Mouse (Mus musculus) C2C12 (cell line): ENCODE data around the gene Slc7a15. TPM values are rescaled to one million over a fixed set of nuclear protein-coding genes. Genes with fewer than 3 reads are reported as not detected.

Source experiments
- H3K27me3 ChIP-seq: one replicate; pipeline ENCODE4 v1.6.1; 2011; ENCODE audit not compliant: control insufficient read depth, insufficient read depth, insufficient read length
- H3K36me3 ChIP-seq: one replicate; pipeline ENCODE4 v1.6.1; 2011; ENCODE audit not compliant: control insufficient read depth, insufficient read depth
- H3K4me3 ChIP-seq: one replicate; pipeline ENCODE4 v1.5.1; 2011; ENCODE audit warnings: mild to moderate bottlenecking, control low read depth; ENCODE audit not compliant: poor library complexity, insufficient read depth, severe bottlenecking
- H3K79me2 ChIP-seq: one replicate; pipeline ENCODE4 v1.6.1; 2011; ENCODE audit not compliant: control insufficient read depth, insufficient read depth
- H3K79me3 ChIP-seq: one replicate; pipeline ENCODE4 v1.6.1; 2011; ENCODE audit warnings: low read depth, control low read depth
- H3ac ChIP-seq: one replicate; pipeline ENCODE3; 2011; ENCODE audit warnings: low read depth; ENCODE audit not compliant: control insufficient read depth, insufficient read length
- CEBPB ChIP-seq: IDR thresholded peaks from one replicate; pipeline ENCODE4 v1.6.1; 2011; ENCODE audit warnings: low read depth, mild to moderate bottlenecking, control low read depth, moderate library complexity
- CTCF ChIP-seq: IDR thresholded peaks from one replicate; pipeline ENCODE4 v1.5.1; 2011; ENCODE audit not compliant: control insufficient read depth, insufficient read depth, insufficient read length
- FOSL1 ChIP-seq: IDR thresholded peaks from one replicate; pipeline ENCODE4 v1.8.0; 2011; ENCODE audit warnings: mild to moderate bottlenecking, low read length; ENCODE audit not compliant: poor library complexity, insufficient read depth, severe bottlenecking
- MAX ChIP-seq: IDR thresholded peaks from one replicate; pipeline ENCODE4 v1.6.1; 2011; ENCODE audit warnings: mild to moderate bottlenecking, control low read depth
- MYOD1 ChIP-seq: IDR thresholded peaks from one replicate; pipeline ENCODE4 v1.6.1; 2011; ENCODE audit warnings: low read depth; ENCODE audit not compliant: control insufficient read depth, insufficient read length
- MYOG ChIP-seq: IDR thresholded peaks from one replicate; pipeline ENCODE4 v1.6.1; 2011; ENCODE audit not compliant: control insufficient read depth, insufficient read length; ENCODE audit errors: extremely low read depth
- USF1 ChIP-seq: IDR thresholded peaks from one replicate; pipeline ENCODE4 v1.6.1; 2011; ENCODE audit warnings: low read depth, mild to moderate bottlenecking, control low read depth, moderate library complexity
- polyA plus RNA-seq: library from polyadenylated mRNA; unstranded; fragments of >200 nt; fragmentation: generic; extraction: Trizol; gene quantifications from one replicate; pipeline ENCODE4 v1.2.1, GENCODE M21; 2012; ENCODE audit warnings: missing spikeins

Gene Slc7a15
- polyA plus RNA-seq, 1 experiment: not detected

DNA sequence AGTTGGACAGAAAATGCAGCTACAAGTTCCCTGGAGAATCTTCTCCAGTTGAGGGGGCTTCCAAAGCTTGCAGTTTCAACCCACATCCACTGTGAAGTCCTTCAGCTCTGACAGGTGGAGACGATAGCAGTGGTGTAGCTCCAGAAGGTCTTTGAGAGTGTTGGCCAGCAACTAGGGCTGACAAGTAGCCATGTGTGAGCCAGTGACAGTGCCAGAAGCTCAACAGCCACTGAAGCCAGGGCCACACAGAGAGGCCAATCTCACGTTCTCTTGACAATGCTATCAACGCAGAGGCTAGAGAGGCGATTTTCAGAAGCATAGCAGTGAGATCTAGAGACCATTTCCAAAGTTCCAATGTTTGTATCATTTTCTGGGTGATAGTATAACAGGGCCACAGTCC lies 56.5 kb downstream of the Slc7a15 start:
- TF ChIP-seq CEBPB: no peak
- no peak for TF ChIP-seq MAX
- no peak for TF ChIP-seq FOSL1
- no peak for TF ChIP-seq USF1
- no peak for TF ChIP-seq CTCF
- no peak for TF ChIP-seq MYOD1
- no peak for TF ChIP-seq MYOG
- no peak overlapping the region for H3ac ChIP-seq
- no peaks in the 10 kb centered on the region for H3K27me3 ChIP-seq
- no peaks in the 10 kb centered on the region for H3K79me3 ChIP-seq
- H3K36me3 ChIP-seq: no peaks in the 10 kb centered on the region
- no peaks in the 10 kb centered on the region for H3K79me2 ChIP-seq
- no peak overlapping the region for H3K4me3 ChIP-seq

DNA sequence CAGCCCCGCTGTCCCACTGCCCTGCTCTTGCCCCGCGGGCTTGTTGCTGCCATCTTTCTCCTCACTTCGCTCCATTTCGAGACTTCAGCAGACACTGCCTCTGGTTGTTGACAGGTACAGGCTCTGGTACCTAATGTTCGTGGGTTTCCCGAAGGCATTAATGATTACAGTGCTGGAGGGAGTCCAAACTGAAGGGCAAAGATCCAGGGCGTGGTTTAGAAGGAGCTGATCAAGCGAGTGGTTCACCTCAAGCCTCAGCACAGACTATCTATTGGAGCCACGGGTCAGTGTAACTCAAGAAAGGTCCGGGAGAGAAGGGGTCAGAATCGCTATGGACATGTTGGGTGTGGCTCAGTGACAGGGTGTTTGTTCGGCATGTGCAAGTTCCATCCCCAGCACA lies 59.4 kb downstream of the Slc7a15 start:
- H3K36me3 ChIP-seq: no peaks in the 10 kb centered on the region
- H3K27me3 ChIP-seq: no peaks in the 10 kb centered on the region
- no peaks in the 10 kb centered on the region for H3K79me3 ChIP-seq
- no peaks in the 10 kb centered on the region for H3K79me2 ChIP-seq
- no peak overlapping the region for H3K4me3 ChIP-seq
- TF ChIP-seq CEBPB (no peak), USF1 (no peak), MYOG (no peak), CTCF (no peak), MYOD1 (no peak), MAX (no peak), FOSL1 (no peak)
- no peak overlapping the region for H3ac ChIP-seq

DNA sequence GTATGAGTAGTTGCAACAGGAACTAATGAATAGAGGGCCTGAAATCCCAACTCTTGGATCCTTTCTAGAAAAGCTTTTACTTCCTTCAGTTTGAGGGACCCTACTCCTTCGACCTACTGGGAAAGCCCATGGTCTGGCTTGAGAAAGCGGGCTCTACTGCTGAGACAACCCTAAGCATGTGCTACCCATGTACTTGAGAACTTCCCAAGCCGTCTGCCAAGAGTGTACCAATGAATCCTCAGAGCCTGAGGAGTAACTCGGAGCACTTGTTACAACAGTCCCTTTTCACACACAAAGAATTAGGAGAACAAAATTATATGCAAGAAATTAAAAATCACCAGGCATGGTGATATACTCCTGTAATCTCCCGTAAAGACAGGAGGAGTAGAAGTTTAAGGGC lies 61.6 kb downstream of the Slc7a15 start:
- Histone ChIP-seq H3K79me2 (no peaks in the 10 kb centered on the region), H3K4me3 (no peak overlapping the region), H3K36me3 (no peaks in the 10 kb centered on the region), H3ac (no peak overlapping the region), H3K79me3 (no peaks in the 10 kb centered on the region), H3K27me3 (no peaks in the 10 kb centered on the region)
- no peak for TF ChIP-seq MYOD1
- no peak for TF ChIP-seq CTCF
- no peak for TF ChIP-seq USF1
- no peak for TF ChIP-seq MAX
- TF ChIP-seq CEBPB: no peak
- TF ChIP-seq FOSL1: no peak
- no peak for TF ChIP-seq MYOG

DNA sequence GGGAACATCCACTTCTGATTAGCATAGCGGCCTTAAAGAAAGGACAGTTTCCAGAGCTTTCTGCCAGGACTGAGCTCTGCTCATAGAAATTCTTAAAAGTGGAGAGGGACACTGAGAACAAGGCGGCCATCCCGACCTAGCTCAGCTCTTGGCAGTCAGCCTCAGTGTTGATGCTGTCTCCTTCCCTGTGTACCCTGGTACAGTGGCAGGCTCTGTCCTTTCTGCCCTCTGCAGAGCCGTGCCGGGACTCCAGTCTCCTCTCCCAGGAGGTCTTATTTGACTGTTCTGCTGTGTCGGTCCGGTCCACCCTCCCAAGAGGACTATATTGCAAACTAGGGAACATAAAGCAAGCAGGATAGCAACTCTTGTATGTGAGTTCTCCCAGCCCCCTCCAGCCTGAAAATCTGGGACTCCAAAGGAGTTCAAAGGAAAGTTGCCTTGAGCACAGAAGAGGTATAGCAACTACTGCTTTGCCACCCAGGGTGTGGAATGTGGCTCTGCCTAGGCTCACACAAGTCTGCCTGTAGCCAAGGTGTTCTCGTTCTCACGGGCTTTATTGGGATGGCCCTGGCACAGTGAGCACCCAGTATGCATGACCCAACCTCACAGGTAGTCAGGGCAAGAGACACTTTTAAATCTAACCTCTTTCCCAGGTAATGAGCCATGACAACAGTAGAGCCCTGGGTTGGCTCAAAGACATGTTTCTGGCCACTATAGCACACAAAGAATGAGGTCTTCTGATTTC lies 62.5 kb downstream of the Slc7a15 start:
- Histone ChIP-seq H3K27me3 (no peaks in the 10 kb centered on the region), H3K79me3 (no peaks in the 10 kb centered on the region), H3K4me3 (no peak overlapping the region), H3K79me2 (no peaks in the 10 kb centered on the region), H3ac (no peak overlapping the region), H3K36me3 (no peaks in the 10 kb centered on the region)
- TF ChIP-seq USF1 (no peak), FOSL1 (no peak), CTCF (no peak), CEBPB (no peak), MAX (no peak), MYOG (no peak), MYOD1 (no peak)

DNA sequence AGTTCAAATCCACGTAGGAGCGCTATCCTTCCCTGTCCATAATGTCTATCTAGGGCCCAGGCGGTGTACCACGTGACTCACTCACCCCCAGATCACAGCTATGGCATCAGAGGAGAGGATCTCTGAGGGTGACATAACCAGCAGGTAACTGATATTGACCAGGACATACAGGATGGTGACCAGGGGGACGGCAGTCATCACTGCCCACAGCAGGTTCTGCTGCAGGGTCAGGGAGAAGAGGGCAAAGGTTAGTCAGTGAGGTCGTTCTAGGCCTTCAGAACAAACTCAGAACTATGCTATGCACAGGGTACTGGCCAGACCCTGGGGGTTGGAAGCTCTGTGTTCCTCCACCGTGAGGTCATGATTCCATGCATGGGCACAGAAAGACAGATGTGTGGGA lies 63.3 kb downstream of the Slc7a15 start:
- Histone ChIP-seq H3K27me3 (no peaks in the 10 kb centered on the region), H3K79me3 (no peaks in the 10 kb centered on the region), H3K4me3 (no peak overlapping the region), H3K79me2 (no peaks in the 10 kb centered on the region), H3ac (no peak overlapping the region), H3K36me3 (no peaks in the 10 kb centered on the region)
- TF ChIP-seq CTCF (no peak), CEBPB (no peak), MYOG (no peak), MAX (no peak), FOSL1 (no peak), USF1 (no peak), MYOD1 (no peak)
